Comparison of ENCODE assay signal across 8 mouse cellular contexts in genomic region chr17:83563703-83564111, GRCm38 (mm10). TPM values are rescaled to one million over a fixed set of nuclear protein-coding genes. Genes with fewer than 3 reads are reported as not detected.
DNase-seq lines count a peak whose midpoint lies in the region; ATAC-seq and TF ChIP-seq lines count a peak whose summit lies in the region.

No protein-coding gene starts in this region.

- H3K27ac ChIP-seq in hindbrain, postnatal 0 days = no peak overlapping the region
- H3K27ac ChIP-seq in liver, embryonic 16.5 days (ENCODE audit: low read length) = no peak overlapping the region
- no peak overlapping the region for H3K27ac ChIP-seq in neural tube, embryonic 15.5 days (replicated peaks)

- H3K4me3 ChIP-seq in hindbrain, postnatal 0 days (ENCODE audit: low read length) = no peak overlapping the region
- H3K4me3 ChIP-seq in liver, embryonic 16.5 days (ENCODE audit: low read depth, low read length) = peak overlapping the region; percentile 16; the same call in 1 of the 2 replicates
- no peak overlapping the region for H3K4me3 ChIP-seq in neural tube, embryonic 15.5 days (replicated peaks)

- ATAC-seq in erythroid progenitor cell, adult 5-6 weeks (replicated peaks; ENCODE audit: low FRiP score, poor library complexity, severe bottlenecking) = peak; percentile 65
- peak; percentile 50; the same call in 1 of the 2 replicates for ATAC-seq in hindbrain, postnatal 0 days
- ATAC-seq in liver, embryonic 16.5 days (ENCODE audit: low read depth) = no peak
- ATAC-seq in neural tube, embryonic 15.5 days (ENCODE audit: low FRiP score) = no peak
- no peak for ATAC-seq in inflammation-experienced regulatory T-cells, adult 6 months

- H3K9ac ChIP-seq in hindbrain, postnatal 0 days (replicated peaks; ENCODE audit: low read length) = no peak overlapping the region
- H3K9ac ChIP-seq in liver, embryonic 16.5 days (ENCODE audit: low read depth, low read length) = no peak overlapping the region
- H3K9ac ChIP-seq in neural tube, embryonic 15.5 days (replicated peaks) = no peak overlapping the region

- no peaks in the 10 kb centered on the region for H3K27me3 ChIP-seq in hindbrain, postnatal 0 days (ENCODE audit: insufficient read depth, low read length)
- no peaks in the 10 kb centered on the region for H3K27me3 ChIP-seq in liver, embryonic 16.5 days (ENCODE audit: control insufficient read depth, insufficient read depth, low read depth, low read length)
- H3K27me3 ChIP-seq in neural tube, embryonic 15.5 days (replicated peaks) = no peaks in the 10 kb centered on the region

- no peaks in the 10 kb centered on the region for H3K9me3 ChIP-seq in hindbrain, postnatal 0 days (ENCODE audit: low read length)
- no peaks in the 10 kb centered on the region for H3K9me3 ChIP-seq in liver, embryonic 16.5 days (replicated peaks; ENCODE audit: control insufficient read depth, low read length)
- H3K9me3 ChIP-seq in neural tube, embryonic 15.5 days (replicated peaks) = no peaks in the 10 kb centered on the region

- no peaks in the 10 kb centered on the region for H3K4me1 ChIP-seq in hindbrain, postnatal 0 days (ENCODE audit: insufficient read depth, low read length)
- peaks cover 19% of the 10 kb centered on the region for H3K4me1 ChIP-seq in liver, embryonic 16.5 days (ENCODE audit: control insufficient read depth, low read depth, low read length)
- H3K4me1 ChIP-seq in neural tube, embryonic 15.5 days = peaks cover 15% of the 10 kb centered on the region; the same call in 1 of the 2 replicates

- peak; percentile 64 for TF ChIP-seq CTCF in hindbrain, postnatal 0 days (IDR thresholded peaks at IDR 0.05; ENCODE audit: low read depth)

- 57% methylated on average over 10 of the region's 10 CpGs for WGBS in hindbrain, postnatal 0 days
- WGBS in liver, embryonic 16.5 days (ENCODE audit: insufficient replicate concordance) = 47% methylated on average over 10 of the region's 10 CpGs
- 50% methylated on average over 10 of the region's 10 CpGs for WGBS in neural tube, embryonic 15.5 days

- peak; percentile 48 for DNase-seq in right cerebral cortex, postnatal 4 days
- DNase-seq in right cerebral cortex, adult 18-20 months = no peak
- peak; percentile 45 for DNase-seq in brain, adult 2 months (ENCODE audit: low read depth, low spot score)
- peak; percentile 59 for DNase-seq in hindbrain, postnatal 0 days (ENCODE audit: low spot score)

- H3K4me2 ChIP-seq in hindbrain, postnatal 0 days (ENCODE audit: low read depth, low read length) = no peak overlapping the region
- peak overlapping the region; percentile 38 for H3K4me2 ChIP-seq in liver, embryonic 16.5 days (ENCODE audit: low read depth, low read length)
- 0 out of 2 replicates have a peak overlapping the region, but pooled peaks have one; percentile 13 for H3K4me2 ChIP-seq in neural tube, embryonic 15.5 days

- no peaks in the 10 kb centered on the region for H3K36me3 ChIP-seq in hindbrain, postnatal 0 days (ENCODE audit: insufficient read depth, low read length)
- H3K36me3 ChIP-seq in liver, embryonic 16.5 days (ENCODE audit: control insufficient read depth, insufficient read depth) = no peaks in the 10 kb centered on the region
- H3K36me3 ChIP-seq in neural tube, embryonic 15.5 days = no peaks in the 10 kb centered on the region

RNA-seq across cellular contexts. Expression of gene Cox7a2l, which starts 46.6 kb away (rescaled TPM):
- total RNA-seq in erythroid progenitor cell, adult 5-6 weeks (2015; ENCODE audit: low replicate concordance) = 75.3 and 83.0 TPM in 2 replicates
- total RNA-seq in erythroid progenitor cell, adult 5-6 weeks (2017; ENCODE audit: low replicate concordance) = 38.7 and 77.8 TPM in 2 replicates
- 355 and 356 TPM in 2 replicates for total RNA-seq in hindbrain, postnatal 0 days (2014; rRNA removed)
- 235 and 242 TPM in 2 replicates for polyA plus RNA-seq in hindbrain, postnatal 0 days (2015; fragmentation: Nextera tagmentation; extraction: Ambion mirVana)
- 61.0 and 63.5 TPM in 2 replicates for polyA plus RNA-seq in liver, embryonic 16.5 days (2015; fragmentation: Nextera tagmentation; extraction: Ambion mirVana)
- 197 and 199 TPM in 2 replicates for polyA plus RNA-seq in neural tube, embryonic 15.5 days (2015; fragmentation: Nextera tagmentation; extraction: Ambion mirVana)
- polyA plus RNA-seq in inflammation-experienced regulatory T-cells, adult 6 months (2017; shearing (Covaris generic)) = 100 to 1,000 TPM; 353 to 565 (median 539) TPM

Comparison
In these comparisons a context has a peak if more than half of its experiments do, and no peak if none do; other contexts are left out.
1. ATAC-seq: peak in erythroid progenitor cell, adult 5-6 weeks (single experiment) and hindbrain, postnatal 0 days (single experiment); none in liver, embryonic 16.5 days (single experiment), neural tube, embryonic 15.5 days (single experiment) and inflammation-experienced regulatory T-cells, adult 6 months (single experiment).